Mouse (Mus musculus) megakaryocyte, embryonic 14.5 days (primary cell): ENCODE results near the gene Gm765.

ENCODE experiments used
- FLI1 ChIP-seq: IDR thresholded peaks from 2 replicates; pipeline ENCODE4 v1.6.1; 2012; ENCODE audit warnings: low read length, inconsistent platforms, mixed read lengths
- GATA1 ChIP-seq: IDR thresholded peaks from 3 replicates; pipeline ENCODE4 v1.6.1; 2012; ENCODE audit warnings: mixed read lengths, low read length, inconsistent platforms, borderline replicate concordance

DNA sequence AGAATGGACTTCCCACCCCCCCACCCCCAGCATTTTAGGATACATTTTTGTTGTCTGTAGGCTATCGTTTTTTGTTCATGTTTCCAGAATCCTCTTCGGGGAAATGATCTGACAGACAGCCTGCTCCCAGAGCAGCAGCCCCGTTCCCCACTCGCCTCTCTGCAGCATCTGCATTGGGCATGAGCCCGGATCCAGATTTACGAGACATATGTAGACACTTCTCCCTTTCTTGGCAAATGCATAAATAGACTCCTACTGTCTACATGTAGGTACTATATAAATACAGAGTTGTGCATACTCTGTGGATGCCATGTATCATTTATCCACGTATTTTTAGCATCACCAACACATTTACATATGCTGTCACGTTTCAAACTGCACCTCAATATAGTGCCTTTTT is 42.9 kb upstream of the Gm765 start:
- TF ChIP-seq FLI1 = no peak
- no peak for TF ChIP-seq GATA1
